ENCODE assay signal across 15 mouse cellular contexts in the genomic region with DNA sequence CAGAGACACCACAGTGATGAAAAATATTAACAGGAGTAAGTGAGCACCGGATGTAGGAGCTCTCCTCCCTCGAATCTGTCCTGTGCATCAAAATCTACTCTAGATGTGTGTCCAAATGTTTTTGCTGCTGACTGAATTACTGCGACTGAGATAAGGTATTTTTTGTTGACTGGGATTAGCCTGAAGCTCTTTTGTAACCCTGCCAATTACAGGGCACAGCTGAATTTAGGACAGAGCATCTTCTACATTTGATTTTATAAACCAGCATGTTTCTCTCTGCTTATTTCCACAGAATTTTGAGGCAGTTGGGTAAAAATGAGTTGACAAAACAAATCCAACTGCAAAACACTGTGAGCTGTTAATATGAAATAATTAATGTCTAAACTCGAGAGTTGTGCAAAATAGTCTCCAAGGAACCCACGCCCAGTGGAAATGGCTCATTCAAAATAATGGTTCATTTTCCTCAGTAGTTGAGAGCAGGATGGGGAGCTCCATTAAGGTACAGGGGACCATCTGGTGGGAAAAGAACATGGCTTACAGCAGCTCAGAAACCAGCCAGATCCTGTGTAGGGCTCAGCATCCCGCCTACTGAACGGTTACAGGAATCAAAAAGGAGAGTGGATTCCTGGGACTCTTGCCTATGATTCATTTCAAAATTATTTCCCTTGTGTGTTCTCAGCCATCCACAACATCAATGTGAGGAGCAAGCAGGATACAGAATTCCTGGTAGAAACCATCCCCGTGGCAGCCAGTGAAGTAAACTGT.
A peak's percentile ranks its signal among the peaks of the same experiment; 100 is the strongest.
DNase-seq lines count a peak whose midpoint lies in the region; ATAC-seq and TF ChIP-seq lines count a peak whose summit lies in the region.
"Had no signal": no experiment of that assay in that cellular context is flagged by ENCODE, and none has a peak within 500 bp of the region (broad histone marks: within the 10 kb centered on the region; RNA-seq: fewer than 3 reads in every experiment).

No protein-coding gene starts in this region.

- no peak overlapping the region for H3K4me2 ChIP-seq in liver, embryonic 12.5 days
- H3K4me2 ChIP-seq: kidney, embryonic 15.5 days; neural tube, embryonic 15.5 days had no signal

- H3K27ac ChIP-seq in liver, embryonic 12.5 days = no peak overlapping the region
- H3K27ac ChIP-seq: embryonic facial prominence, embryonic 10.5 days; kidney, embryonic 15.5 days; neural tube, embryonic 15.5 days had no signal

- H3K9me3 ChIP-seq in liver, embryonic 12.5 days (replicated peaks) = no peaks in the 10 kb centered on the region
- H3K9me3 ChIP-seq: embryonic facial prominence, embryonic 10.5 days; kidney, embryonic 15.5 days; neural tube, embryonic 15.5 days had no signal

- intact Hi-C loops in heart, postnatal 25 days (cut with DNase I) = no loop called here

- ATAC-seq in Patski = peak; percentile 97
- ATAC-seq in liver, embryonic 12.5 days = no peak

- peak; percentile 16 for DNase-seq in cerebellum, adult 9-10 months
- no peak for DNase-seq in cerebellum, postnatal 36 days
- DNase-seq in heart, adult 9 months (ENCODE audit: low spot score in 2 of 2) = peak; percentile 9 to 15
- DNase-seq in heart, postnatal 25 days (ENCODE audit: low spot score) = no peak
- peak; percentile 58 for DNase-seq in Patski (ENCODE audit: low read depth, low spot score)
- DNase-seq in layer of hippocampus, postnatal 10 days (ENCODE audit: low spot score in 2 of 2) = peak; percentile 22 to 31
- no peak for DNase-seq in embryo, embryonic 10.5 days (ENCODE audit: low spot score)
- DNase-seq: adrenal gland, adult 2 months; gastrocnemius, postnatal 14 days; thymus, postnatal 36 days had no signal

- POLR2A ChIA-PET in Patski (lab: Charles Lee) = no interaction called here

- no peak overlapping the region for H3K4me3 ChIP-seq in liver, embryonic 12.5 days
- H3K4me3 ChIP-seq: embryonic facial prominence, embryonic 10.5 days; kidney, embryonic 15.5 days; megakaryocyte, embryonic 14.5 days; neural tube, embryonic 15.5 days had no signal

- no peak for TF ChIP-seq CTCF in Patski (IDR thresholded peaks at IDR 0.05)

- no peaks in the 10 kb centered on the region for H3K27me3 ChIP-seq in Patski
- no peaks in the 10 kb centered on the region for H3K27me3 ChIP-seq in liver, embryonic 12.5 days (replicated peaks)
- H3K27me3 ChIP-seq: kidney, embryonic 15.5 days; megakaryocyte, embryonic 14.5 days; neural tube, embryonic 15.5 days had no signal

- H3K36me3 ChIP-seq in liver, embryonic 12.5 days = no peaks in the 10 kb centered on the region
- H3K36me3 ChIP-seq: embryonic facial prominence, embryonic 10.5 days; kidney, embryonic 15.5 days; neural tube, embryonic 15.5 days had no signal

- H3K9ac ChIP-seq in liver, embryonic 12.5 days = no peak overlapping the region
- H3K9ac ChIP-seq: kidney, embryonic 15.5 days; neural tube, embryonic 15.5 days had no signal

- H3K4me1 ChIP-seq in liver, embryonic 12.5 days = no peaks in the 10 kb centered on the region
- H3K4me1 ChIP-seq: embryonic facial prominence, embryonic 10.5 days; kidney, embryonic 15.5 days; megakaryocyte, embryonic 14.5 days; neural tube, embryonic 15.5 days had no signal

- 64% methylated on average over 8 of the region's 8 CpGs for WGBS in liver, embryonic 12.5 days (ENCODE audit: insufficient replicate concordance)

- in situ Hi-C loops in Patski (cut with MboI; ENCODE audit: low pct_unique_long_range_greater_than_20kb) = no loop called here

- CTCF ChIA-PET in Patski (lab: Charles Lee) = interaction anchor here (0.8 to 1.2 kb wide), 4 partner anchors 11 to 292 kb away, joined by 3 read pairs; no protein-coding TSS in a partner anchor

Comparison
In these comparisons a context has a peak if more than half of its experiments do, and no peak if none do; other contexts are left out.
1. DNase-seq: peak in cerebellum, adult 9-10 months (single experiment), heart, adult 9 months (2 of 2), Patski (single experiment) and layer of hippocampus, postnatal 10 days (2 of 2); none in cerebellum, postnatal 36 days (0 of 2), heart, postnatal 25 days (single experiment) and embryo, embryonic 10.5 days (single experiment).